Mouse (Mus musculus) kidney, postnatal 25 days (tissue): ENCODE results near the gene Ppm1h.

Source experiments
- DNase-seq, 2 experiments: peaks; one replicate each; pipeline ENCODE4 v3.0.0; 2021; ENCODE audit warnings: mixed read lengths in 2 of 2

Ppm1h gene

DNA sequence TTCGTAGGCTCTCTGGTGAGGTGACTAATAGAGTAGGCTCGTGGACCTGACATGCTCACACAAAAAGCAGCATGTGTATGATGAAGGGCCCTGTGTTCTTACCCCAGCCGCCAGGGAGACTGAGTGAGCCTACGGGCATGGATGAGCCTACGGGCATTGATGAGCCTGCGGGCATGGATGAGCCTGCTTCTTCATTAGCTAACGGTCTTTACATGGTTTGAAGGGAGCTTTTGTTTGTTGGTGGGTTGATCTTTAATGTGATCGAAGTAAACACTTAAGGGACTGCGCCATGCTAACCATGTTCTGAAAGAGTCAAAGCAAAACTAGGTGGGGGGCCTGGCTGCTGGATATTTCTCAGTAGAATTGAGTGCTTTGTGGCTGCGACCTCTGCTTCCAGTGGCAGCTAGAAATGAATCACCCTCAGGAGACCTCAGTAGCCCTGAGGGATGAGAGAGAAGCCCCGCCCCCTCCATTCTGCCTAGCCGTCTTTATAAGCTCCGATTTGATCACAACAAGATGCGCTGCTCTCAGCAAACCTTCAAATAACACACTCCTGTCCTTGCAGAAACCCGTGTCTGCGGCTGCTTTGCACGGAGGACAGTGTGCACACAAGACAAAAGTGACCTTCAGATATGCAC is 183.9 kb downstream of the Ppm1h start:
- DNase-seq, result no peak

GRCm38 (mm10) chr10:122869865-122870503 is 191.4 kb downstream of the Ppm1h start:
- DNase-seq, result peak; percentile 52 to 65

DNA sequence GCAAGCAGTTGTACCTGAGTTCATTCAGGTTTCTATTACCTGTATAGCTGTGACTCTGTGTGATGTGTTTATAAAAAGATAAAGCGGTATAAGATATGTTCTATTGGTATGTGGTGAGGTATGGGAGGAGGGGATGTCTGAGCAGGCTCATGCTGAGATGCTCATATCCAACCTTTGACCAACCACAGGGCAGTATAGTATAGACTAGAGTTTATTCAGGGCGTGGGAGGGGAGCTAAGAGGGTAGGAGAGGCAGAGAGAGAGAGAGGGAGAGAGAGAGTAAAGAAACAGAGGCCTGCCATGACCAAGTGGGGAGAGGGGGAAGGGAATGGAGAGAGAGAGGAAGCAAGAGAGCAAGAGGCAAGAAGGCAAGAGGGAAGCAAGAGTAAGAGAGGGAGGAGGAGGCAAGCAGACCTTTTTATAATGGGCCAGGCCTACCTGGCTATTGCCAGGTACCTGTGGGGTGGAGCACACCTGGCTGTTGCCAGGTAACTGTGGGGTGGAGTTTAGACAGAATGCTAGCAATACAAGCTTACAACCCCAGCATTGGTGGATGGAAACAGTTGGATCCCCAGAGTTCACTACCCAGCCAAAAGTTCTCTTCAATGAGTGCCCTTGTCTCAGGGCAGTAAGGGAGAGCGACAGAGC is 192.4 kb downstream of the Ppm1h start:
- DNase-seq, result no peak

DNA sequence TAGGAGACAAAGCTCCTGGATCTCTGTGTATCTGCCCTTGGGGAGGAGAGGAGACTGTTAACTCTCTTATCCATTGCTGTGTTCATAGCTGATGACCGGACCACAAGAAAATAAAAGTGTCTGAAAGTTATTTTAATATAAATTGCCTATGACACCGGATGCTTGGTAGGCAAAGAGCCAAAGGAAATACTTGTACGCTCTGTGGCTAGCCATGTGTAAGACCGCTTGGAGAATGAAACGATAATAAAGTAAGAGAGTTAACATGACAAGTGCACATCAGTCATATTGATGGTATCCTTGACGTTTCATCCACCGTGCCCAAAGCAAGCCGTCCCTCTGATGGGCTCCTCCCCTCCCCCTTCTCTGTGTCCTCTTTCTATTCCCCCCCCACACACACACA is 194.2 kb downstream of the Ppm1h start:
- no peak for DNase-seq

DNA sequence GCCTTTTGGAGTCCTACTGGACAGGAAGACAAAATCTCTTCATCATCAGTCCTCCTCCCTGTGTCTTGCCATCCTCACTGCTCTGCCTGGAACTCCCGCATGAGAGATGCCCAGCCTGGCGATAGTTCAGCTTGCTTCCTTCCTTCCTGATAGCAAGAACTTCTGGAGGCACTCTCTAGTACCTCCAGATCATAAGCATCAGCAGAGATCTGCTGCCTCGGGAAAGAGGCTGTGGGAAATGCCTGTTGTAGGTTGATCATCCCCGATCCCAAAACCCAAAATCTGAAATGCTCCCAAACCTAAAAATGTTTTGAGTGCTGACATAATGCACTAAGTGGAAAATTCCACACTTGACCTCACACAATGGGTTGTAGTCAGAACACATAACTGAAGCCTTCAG is 198.4 kb downstream of the Ppm1h start:
- no peak for DNase-seq

DNA sequence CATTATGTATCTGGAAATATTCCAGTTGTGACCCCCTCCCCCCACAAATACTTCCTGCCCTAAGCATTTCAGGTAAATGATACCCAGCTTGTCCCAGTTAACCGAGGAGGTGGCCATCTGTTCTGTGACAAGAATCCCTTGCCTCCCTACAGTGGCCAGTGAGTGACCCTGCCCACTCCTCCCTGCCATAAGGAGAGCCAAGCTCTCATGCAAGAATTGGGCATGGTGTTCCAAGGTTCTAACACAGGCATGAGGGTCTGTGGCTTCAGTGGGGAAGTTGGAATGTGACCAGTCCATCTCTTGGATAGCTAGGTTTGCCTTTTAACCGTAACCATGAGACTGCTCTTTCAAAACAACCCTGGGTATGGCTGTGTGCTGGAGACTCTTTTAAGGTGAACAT is 198.9 kb downstream of the Ppm1h start:
- DNase-seq, result no peak

GRCm38 (mm10) chr10:122881456-122881855 is 202.9 kb downstream of the Ppm1h start:
- DNase-seq, result no peak

DNA sequence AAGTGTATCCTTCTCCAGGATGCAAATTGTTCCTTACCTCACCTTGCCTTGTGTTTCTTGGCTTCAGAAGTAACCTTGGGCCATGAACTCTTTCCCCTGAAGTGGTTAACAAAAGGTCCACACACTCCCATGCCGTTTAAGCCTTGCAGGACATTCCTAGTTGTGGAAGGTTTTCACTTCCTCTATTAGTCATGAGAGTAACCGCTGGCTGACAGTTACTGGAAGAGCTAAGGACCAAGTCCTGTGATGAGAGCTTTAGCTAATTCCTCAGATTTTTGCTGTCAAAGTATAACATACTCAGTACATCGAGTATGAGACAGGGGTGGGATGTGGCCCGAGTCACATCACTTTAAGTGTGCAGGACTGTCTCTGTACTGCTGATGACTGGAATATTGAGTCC is 204.1 kb downstream of the Ppm1h start:
- DNase-seq, result no peak

DNA sequence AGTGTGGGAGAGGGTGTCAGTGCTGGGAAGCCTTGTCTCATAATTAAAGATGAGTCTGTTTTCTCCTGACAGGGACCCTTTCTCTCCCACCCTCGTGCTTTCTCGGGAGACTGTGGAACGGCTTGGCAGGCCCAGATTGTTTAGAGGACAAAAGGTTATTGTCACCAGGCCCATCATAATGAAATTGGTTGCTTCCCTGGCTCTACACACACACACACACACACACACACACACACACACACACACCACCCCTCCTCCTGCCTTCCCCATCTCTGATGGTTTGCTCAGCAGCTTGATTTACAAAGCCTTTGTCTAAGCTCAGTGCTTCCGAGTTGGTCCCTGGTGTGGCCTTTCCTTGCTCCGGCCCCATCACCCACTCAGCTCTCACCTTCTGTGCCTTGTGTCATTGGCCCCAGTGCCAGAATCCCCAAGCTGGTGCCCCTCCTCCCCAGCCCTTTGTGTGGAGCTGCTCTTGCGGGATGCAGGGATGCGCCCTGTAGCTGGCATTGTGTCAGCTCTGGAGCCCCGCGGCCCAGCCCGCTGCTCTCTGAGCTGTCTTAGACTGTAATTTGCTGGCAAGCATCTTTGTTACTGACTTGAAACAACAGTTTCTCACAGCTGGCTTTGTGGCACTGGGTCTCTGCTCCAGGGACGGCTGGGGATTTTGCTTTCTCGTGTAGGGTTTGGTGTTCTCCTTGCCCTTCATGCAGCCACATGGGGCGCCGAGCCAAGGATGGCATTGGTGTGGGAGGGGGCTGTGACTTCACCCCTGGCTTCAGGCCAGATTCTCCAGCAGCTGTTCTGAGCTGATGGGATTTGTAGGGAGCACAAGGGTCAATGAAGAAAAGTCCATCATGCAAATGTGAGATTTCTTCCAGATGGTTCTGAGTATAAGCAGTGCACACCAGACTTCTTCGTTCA is 205.5 kb downstream of the Ppm1h start:
- DNase-seq, result peak; percentile 68 to 74

GRCm38 (mm10) chr10:122885301-122885700 is 206.7 kb downstream of the Ppm1h start:
- no peak for DNase-seq

DNA sequence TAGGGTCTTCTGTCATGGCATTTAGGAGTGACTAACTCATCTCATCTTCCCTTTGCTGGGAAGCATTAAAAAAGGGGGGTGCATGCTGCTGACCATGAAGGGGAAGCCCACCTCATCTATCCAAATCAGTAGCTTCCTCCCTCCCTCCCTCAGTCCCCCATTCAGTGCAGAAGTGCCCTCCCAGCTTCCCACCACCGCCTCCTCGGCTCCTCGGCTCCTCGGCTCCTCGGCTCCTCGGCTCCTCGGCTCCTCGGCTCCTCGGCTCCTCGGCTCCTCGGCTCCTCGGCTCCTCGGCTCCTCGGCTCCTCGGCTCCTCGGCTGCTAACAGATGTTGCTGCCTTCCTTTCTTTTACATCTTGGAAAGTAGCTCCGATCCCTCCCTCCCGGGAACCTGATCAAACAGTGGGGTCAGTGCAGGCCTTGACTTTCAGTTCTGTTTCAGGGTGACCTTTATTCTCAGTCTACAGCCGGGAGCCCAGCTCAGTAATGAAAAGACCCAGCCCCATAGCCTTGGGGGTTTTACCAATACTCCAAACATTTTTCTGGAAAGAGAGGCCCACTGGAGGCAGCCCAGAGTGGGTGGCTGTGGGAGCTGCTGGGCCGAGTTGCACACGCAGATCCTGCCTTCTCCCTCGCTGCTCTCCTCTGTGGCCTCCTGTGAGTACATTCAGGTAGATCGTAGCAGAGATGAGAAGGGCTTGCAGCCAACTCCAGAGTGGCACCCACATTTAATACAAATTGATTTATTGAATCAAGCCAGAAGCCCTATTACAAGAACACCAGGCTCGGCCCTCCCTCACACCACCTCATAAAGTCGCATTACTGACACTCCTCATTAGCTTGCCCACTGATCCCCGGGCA is 207.7 kb downstream of the Ppm1h start:
- DNase-seq, result peak; percentile 32 to 51

DNA sequence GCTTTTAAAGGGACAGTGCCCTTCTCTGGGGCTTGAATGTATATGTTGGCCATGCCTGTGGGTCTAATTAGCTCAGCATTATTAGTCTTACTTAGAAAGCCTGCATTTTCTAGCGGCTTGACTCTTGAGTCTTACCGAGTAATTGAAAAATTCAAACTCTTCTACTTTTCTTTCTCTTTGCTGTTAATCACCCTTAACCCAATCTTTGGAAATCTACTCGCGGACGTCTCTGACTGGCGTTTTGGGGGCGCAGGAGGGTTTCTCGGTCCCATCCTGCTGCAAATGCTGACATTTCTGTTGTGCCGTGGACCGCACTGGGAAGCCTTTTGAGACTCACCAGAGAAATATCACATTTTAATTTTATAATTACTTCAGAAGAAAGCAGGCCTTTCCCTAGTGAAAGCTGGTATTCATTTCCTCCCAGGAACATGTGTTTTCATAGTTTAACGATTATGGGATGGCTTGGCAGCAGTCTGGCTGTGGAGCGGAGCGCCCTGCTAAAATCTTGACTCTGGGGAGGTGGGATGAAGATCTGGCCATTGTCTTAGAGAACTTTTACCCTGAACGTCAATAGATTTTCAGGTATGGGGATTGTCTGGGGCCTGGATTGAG is 208.5 kb downstream of the Ppm1h start:
- DNase-seq, result no peak

DNA sequence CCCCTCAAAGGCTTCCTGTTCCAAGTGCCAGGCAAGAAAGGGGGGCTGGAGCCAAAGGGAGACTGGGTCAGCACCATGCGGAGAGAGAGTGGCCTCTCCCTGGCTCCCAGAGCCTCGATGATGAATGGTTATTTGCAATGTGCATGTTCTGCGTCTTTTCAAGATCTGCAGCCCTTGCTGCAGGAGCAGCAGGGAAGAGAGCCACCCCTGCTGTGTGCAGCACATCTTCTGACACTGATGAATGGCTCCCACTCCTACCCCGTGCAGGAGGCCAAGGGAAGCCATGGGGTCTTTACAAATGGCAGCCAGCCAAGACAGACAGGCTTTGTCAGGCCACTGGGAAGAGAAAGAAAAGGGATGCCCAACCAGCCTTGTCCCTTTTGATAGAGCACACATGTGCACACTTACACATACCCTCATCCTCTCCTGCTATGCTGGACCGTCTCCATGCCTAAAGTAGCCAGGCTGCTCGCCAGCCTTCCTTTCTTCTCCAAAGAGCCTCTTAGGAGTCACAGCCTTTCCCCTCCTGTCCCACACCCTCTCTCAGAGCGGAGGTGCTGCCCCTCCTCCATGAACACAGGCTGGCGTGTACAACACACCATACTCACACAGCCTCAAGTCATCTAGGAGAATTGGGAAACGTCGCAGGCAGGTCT is 209.1 kb downstream of the Ppm1h start:
- no peak for DNase-seq

GRCm38 (mm10) chr10:122890682-122891350 is 212.3 kb downstream of the Ppm1h start:
- DNase-seq, result no peak

DNA sequence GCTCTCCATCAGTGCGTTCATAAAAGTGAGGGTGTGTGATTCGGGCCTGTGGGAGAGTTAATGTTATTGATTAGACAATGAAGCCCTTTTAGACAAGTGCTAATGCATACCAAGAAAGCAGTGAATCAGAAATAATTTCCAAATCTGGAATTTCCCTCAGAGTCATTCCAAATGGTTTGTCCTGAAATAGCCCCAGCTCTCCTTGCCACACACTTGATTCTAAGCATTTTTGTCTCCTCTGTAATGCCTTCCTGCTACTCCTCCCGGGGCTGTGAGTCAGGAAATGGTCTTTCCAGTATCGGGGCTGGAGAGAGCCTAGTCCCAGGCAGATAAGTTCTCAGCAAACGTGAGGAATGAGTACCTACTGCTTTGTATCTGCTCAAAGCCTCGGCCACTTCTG is 212.9 kb downstream of the Ppm1h start:
- no peak for DNase-seq

GRCm38 (mm10) chr10:122894555-122895069 is 216.1 kb downstream of the Ppm1h start:
- DNase-seq, result peak; percentile 69 to 78

- DNase-seq, result peak; percentile 76 to 81
Observed at GRCm38 (mm10) chr10:122895121-122895770, 216.7 kb downstream of the Ppm1h start.

- no peak for DNase-seq
Observed at GRCm38 (mm10) chr10:122899971-122900370, 221.4 kb downstream of the Ppm1h start.

- no peak for DNase-seq
Observed at GRCm38 (mm10) chr10:122900466-122900865, 221.9 kb downstream of the Ppm1h start.

DNA sequence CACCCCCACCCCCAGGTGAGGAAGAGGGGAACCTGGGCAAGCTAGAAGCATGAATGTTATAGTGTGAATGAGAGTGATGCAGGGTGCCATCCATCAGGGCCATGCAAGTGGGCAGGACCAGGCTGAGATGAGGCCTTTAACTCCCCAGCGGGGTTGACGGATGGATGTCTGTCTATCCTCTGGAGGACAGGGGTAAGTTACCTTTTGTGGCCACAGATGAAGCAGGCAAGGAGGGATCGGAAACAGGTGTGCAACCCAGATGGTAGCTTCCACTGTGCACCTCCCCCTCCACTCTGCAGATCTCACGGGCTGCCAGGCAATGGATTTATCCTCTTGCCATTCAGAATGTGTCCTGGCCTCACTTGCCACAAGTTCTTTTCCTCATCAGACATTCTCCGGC is 222.8 kb downstream of the Ppm1h start:
- DNase-seq, result no peak
